In the genomic region with DNA sequence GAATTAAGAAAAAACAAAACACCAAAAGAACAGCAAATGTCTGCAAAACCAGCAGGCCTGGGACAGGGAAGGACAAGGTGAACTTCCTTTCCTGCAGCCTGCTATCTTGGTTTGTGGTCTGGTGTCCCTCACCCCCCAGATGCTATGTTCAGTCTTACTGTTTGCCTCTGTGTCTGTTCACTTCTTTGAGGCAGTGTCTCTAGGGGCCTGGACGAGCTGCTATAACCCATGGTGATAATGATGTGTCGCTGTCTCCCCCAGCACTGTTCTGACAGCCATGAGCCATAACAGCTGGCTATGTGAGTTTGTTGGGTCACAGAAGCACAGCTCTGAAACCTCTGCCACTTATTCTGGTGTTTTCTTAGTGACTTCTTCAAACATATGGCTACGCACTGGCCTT, we compare ENCODE assay signal across 8 mouse cellular contexts. TPM values are rescaled to one million over a fixed set of nuclear protein-coding genes. Genes with fewer than 3 reads are reported as not detected.
DNase-seq lines count a peak whose midpoint lies in the region; ATAC-seq and TF ChIP-seq lines count a peak whose summit lies in the region.

No protein-coding gene starts in this region.

- no peaks in the 10 kb centered on the region for H3K27me3 ChIP-seq in kidney, adult 2 months (replicated peaks; ENCODE audit: control insufficient read depth, insufficient read depth, low read length)
- no peaks in the 10 kb centered on the region for H3K27me3 ChIP-seq in forebrain, embryonic 13.5 days
- no peaks in the 10 kb centered on the region for H3K27me3 ChIP-seq in intestine, embryonic 14.5 days (replicated peaks; ENCODE audit: control insufficient read depth, insufficient read depth, low read length)

- H3K4me2 ChIP-seq in forebrain, embryonic 13.5 days: no peak overlapping the region
- H3K4me2 ChIP-seq in intestine, embryonic 14.5 days (ENCODE audit: low read length): no peak overlapping the region

- WGBS in kidney, adult 2 months: 70% methylated on average over 3 of the region's 3 CpGs
- 75% methylated on average over 3 of the region's 3 CpGs for WGBS in forebrain, embryonic 13.5 days
- WGBS in intestine, embryonic 14.5 days: 36% methylated on average over 3 of the region's 3 CpGs

- no peaks in the 10 kb centered on the region for H3K9me3 ChIP-seq in forebrain, embryonic 13.5 days (replicated peaks)
- H3K9me3 ChIP-seq in intestine, embryonic 14.5 days (ENCODE audit: control insufficient read depth, low read length): no peaks in the 10 kb centered on the region

- no peaks in the 10 kb centered on the region for H3K36me3 ChIP-seq in kidney, adult 2 months (ENCODE audit: control insufficient read depth, insufficient read depth, low read length)
- H3K36me3 ChIP-seq in forebrain, embryonic 13.5 days (ENCODE audit: poor library complexity, severe bottlenecking): no peaks in the 10 kb centered on the region
- no peaks in the 10 kb centered on the region for H3K36me3 ChIP-seq in intestine, embryonic 14.5 days (ENCODE audit: control insufficient read depth, insufficient read depth, low read length)

- H3K27ac ChIP-seq in kidney, adult 2 months (ENCODE audit: insufficient read depth, low read depth, low read length): peak overlapping the region; percentile 77
- peak overlapping the region; percentile 27 for H3K27ac ChIP-seq in forebrain, embryonic 13.5 days
- H3K27ac ChIP-seq in intestine, embryonic 14.5 days (ENCODE audit: low read depth): peak overlapping the region; percentile 82

- H3K4me3 ChIP-seq in kidney, adult 2 months (ENCODE audit: insufficient read depth, low read depth, low read length): no peak overlapping the region
- no peak overlapping the region for H3K4me3 ChIP-seq in forebrain, embryonic 13.5 days
- no peak overlapping the region for H3K4me3 ChIP-seq in intestine, embryonic 14.5 days (ENCODE audit: low read depth, low read length)

- ATAC-seq in forebrain, embryonic 13.5 days: no peak
- no peak for ATAC-seq in intestine, embryonic 14.5 days (replicated peaks; ENCODE audit: low FRiP score, low TSS enrichment, low read depth)
- ATAC-seq in megakaryocyte, adult 5-6 weeks (ENCODE audit: poor library complexity, severe bottlenecking): peak; percentile 12; the same call in 1 of the 2 replicates

- no peak for TF ChIP-seq POLR2A in kidney, adult 2 months (IDR thresholded peaks at IDR 0.05; ENCODE audit: low read depth, low read length)

- no peak overlapping the region for H3K9ac ChIP-seq in forebrain, embryonic 13.5 days
- H3K9ac ChIP-seq in intestine, embryonic 14.5 days (ENCODE audit: low read length): 0 out of 2 replicates have a peak overlapping the region, but pooled peaks have one; percentile 5

- peaks cover 66% of the 10 kb centered on the region for H3K4me1 ChIP-seq in kidney, adult 2 months (ENCODE audit: control insufficient read depth, insufficient read depth, low read length)
- H3K4me1 ChIP-seq in forebrain, embryonic 13.5 days: peaks cover 42% of the 10 kb centered on the region
- peaks cover 51% of the 10 kb centered on the region for H3K4me1 ChIP-seq in intestine, embryonic 14.5 days (replicated peaks; ENCODE audit: control insufficient read depth, insufficient read depth, low read length)

- TF ChIP-seq CTCF in kidney, adult 2 months (conservative IDR thresholded peaks at IDR 0.05; ENCODE audit: insufficient read depth, insufficient read length, low read depth, low read length): no peak

- no peak for DNase-seq in kidney, adult 2 months
- DNase-seq in kidney, adult 11 months: no peak
- no peak for DNase-seq in intestine, embryonic 14.5 days (ENCODE audit: low spot score)
- DNase-seq in Muller cell, postnatal 12 days (ENCODE audit: inconsistent ontology term): no peak
- DNase-seq in urinary bladder, postnatal 10 days (ENCODE audit: low spot score): no peak
- no peak for DNase-seq in layer of hippocampus, adult 8-10 months (ENCODE audit: low spot score in 2 of 2)

RNA-seq across cellular contexts. Expression of a gene that starts 23.2 kb away (rescaled TPM):
- polyA plus RNA-seq in kidney, adult 2 months (2012; rRNA removed): 21.1 and 21.6 TPM in 2 replicates
- 69.3 and 71.3 TPM in 2 replicates for polyA plus RNA-seq in forebrain, embryonic 13.5 days (2015; fragmentation: Nextera tagmentation; extraction: Ambion mirVana)
- polyA plus RNA-seq in intestine, embryonic 14.5 days (2014; fragmentation: Nextera tagmentation; extraction: Ambion mirVana): 2.0 and 3.0 TPM in 2 replicates
- 2.2 and 2.4 TPM in 2 replicates for total RNA-seq in megakaryocyte, adult 5-6 weeks (2015)
- 0.94 and 1.2 TPM in 2 replicates for total RNA-seq in megakaryocyte, adult 5-6 weeks (2017)
- total RNA-seq in layer of hippocampus, adult 8-10 months (2022): 10 to 100 TPM; 51.3 to 71.6 (median 61.4) TPM

RNA-seq across cellular contexts. Expression of a gene that starts 27.8 kb away (rescaled TPM):
- polyA plus RNA-seq in kidney, adult 2 months (2012; rRNA removed): 106 and 132 TPM in 2 replicates
- polyA plus RNA-seq in forebrain, embryonic 13.5 days (2015; fragmentation: Nextera tagmentation; extraction: Ambion mirVana): 42.1 and 43.1 TPM in 2 replicates
- 48.2 and 48.7 TPM in 2 replicates for polyA plus RNA-seq in intestine, embryonic 14.5 days (2014; fragmentation: Nextera tagmentation; extraction: Ambion mirVana)
- total RNA-seq in megakaryocyte, adult 5-6 weeks (2015): 25.7 and 29.9 TPM in 2 replicates
- total RNA-seq in megakaryocyte, adult 5-6 weeks (2017): 24.3 and 27.0 TPM in 2 replicates
- total RNA-seq in layer of hippocampus, adult 8-10 months (2022): 10 to 100 TPM; 17.0 to 19.1 (median 17.7) TPM

RNA-seq across cellular contexts. Expression of a gene that starts 28.1 kb away (rescaled TPM):
- polyA plus RNA-seq in kidney, adult 2 months (2012; rRNA removed): 84.8 and 100 TPM in 2 replicates
- polyA plus RNA-seq in forebrain, embryonic 13.5 days (2015; fragmentation: Nextera tagmentation; extraction: Ambion mirVana): 122 TPM in 2 replicates
- 107 and 117 TPM in 2 replicates for polyA plus RNA-seq in intestine, embryonic 14.5 days (2014; fragmentation: Nextera tagmentation; extraction: Ambion mirVana)
- 45.9 and 57.2 TPM in 2 replicates for total RNA-seq in megakaryocyte, adult 5-6 weeks (2015)
- 35.2 and 39.4 TPM in 2 replicates for total RNA-seq in megakaryocyte, adult 5-6 weeks (2017)
- 10 to 100 TPM; 66.2 to 69.6 (median 67.9) TPM for total RNA-seq in layer of hippocampus, adult 8-10 months (2022)

Comparison
In these comparisons a context has a peak if more than half of its experiments do, and no peak if none do; other contexts are left out.
1. H3K27ac ChIP-seq: peak in every context shown above with its lines; median percentile 82 in intestine, embryonic 14.5 days; 77 in kidney, adult 2 months; 27 in forebrain, embryonic 13.5 days.